Mouse (Mus musculus) adrenal gland, postnatal 25 days (tissue): ENCODE measurements at regions not wholly inside any gene's neighbourhood (a gene's known extent, or its start where the extent isn't known, plus 50 kb on each side); places are given as distances from the start of the nearest gene placed in this dataset.

Experiments used
- DNase-seq: peaks from one replicate; pipeline ENCODE4 v3.0.0; 2021; ENCODE audit warnings: mixed read lengths

GRCm38 (mm10) chr12:16477572-16477971 lies 133.2 kb downstream of the Lpin1 start:
- DNase-seq: no peak

- DNase-seq: no peak
Measured at GRCm38 (mm10) chr12:16474361-16475080, 136.2 kb downstream of the Lpin1 start.

- no peak for DNase-seq
Measured at GRCm38 (mm10) chr12:16457419-16457818, 153.3 kb downstream of the Lpin1 start.

- DNase-seq: no peak
Measured at GRCm38 (mm10) chr12:16450771-16451435, 159.9 kb downstream of the Lpin1 start.

- DNase-seq: no peak
Measured at GRCm38 (mm10) chr12:16438717-16439116, 172.0 kb downstream of the Lpin1 start.

GRCm38 (mm10) chr12:16436961-16437360 lies 173.8 kb downstream of the Lpin1 start:
- DNase-seq: no peak

GRCm38 (mm10) chr12:16436255-16436654 lies 174.5 kb downstream of the Lpin1 start:
- no peak for DNase-seq

- DNase-seq: peak; percentile 6
Measured at GRCm38 (mm10) chr12:16434739-16435138, 176.0 kb downstream of the Lpin1 start.

- DNase-seq: no peak
Measured at GRCm38 (mm10) chr12:16434225-16434624, 176.5 kb downstream of the Lpin1 start.

- DNase-seq: no peak
Measured at GRCm38 (mm10) chr12:16425980-16426379, 184.8 kb downstream of the Lpin1 start.

- no peak for DNase-seq
Measured at GRCm38 (mm10) chr12:16424526-16424925, 186.2 kb downstream of the Lpin1 start.

GRCm38 (mm10) chr12:16395720-16396119 lies 215.0 kb downstream of the Lpin1 start:
- DNase-seq: no peak

GRCm38 (mm10) chr12:16392851-16393250 lies 217.9 kb downstream of the Lpin1 start:
- no peak for DNase-seq

GRCm38 (mm10) chr12:16391630-16392269 lies 219.0 kb downstream of the Lpin1 start:
- DNase-seq: no peak

GRCm38 (mm10) chr12:16391163-16391562 lies 219.6 kb downstream of the Lpin1 start:
- no peak for DNase-seq

GRCm38 (mm10) chr12:16387035-16387434 lies 223.7 kb downstream of the Lpin1 start:
- no peak for DNase-seq

GRCm38 (mm10) chr12:16384396-16384795 lies 226.4 kb downstream of the Lpin1 start:
- DNase-seq: no peak

- no peak for DNase-seq
Measured at GRCm38 (mm10) chr12:16383499-16383935, 227.2 kb downstream of the Lpin1 start.

- DNase-seq: no peak
Measured at GRCm38 (mm10) chr12:16382417-16382988, 228.3 kb downstream of the Lpin1 start.

GRCm38 (mm10) chr12:16381026-16381425 lies 229.7 kb downstream of the Lpin1 start:
- no peak for DNase-seq

- DNase-seq: no peak
Measured at GRCm38 (mm10) chr12:16380346-16380745, 230.4 kb downstream of the Lpin1 start.

- DNase-seq: no peak
Measured at GRCm38 (mm10) chr12:16379415-16379814, 231.4 kb downstream of the Lpin1 start.

- DNase-seq: no peak
Measured at GRCm38 (mm10) chr12:16378501-16378900, 232.3 kb downstream of the Lpin1 start.
